Mouse (Mus musculus): Measurements from ENCODE around the gene Hist1h2ac. TPM values are rescaled to one million over a fixed set of nuclear protein-coding genes. Genes with fewer than 3 reads are reported as not detected.
"Not testable (repeated sequence)": the region's sequence is repeated elsewhere in the genome, so short reads cannot be mapped to it uniquely, and the experiment has no call there.

The Hist1h2ac gene
- polyA plus RNA-seq, 1 experiment from 2014 or later: 1.1 TPM

DNA sequence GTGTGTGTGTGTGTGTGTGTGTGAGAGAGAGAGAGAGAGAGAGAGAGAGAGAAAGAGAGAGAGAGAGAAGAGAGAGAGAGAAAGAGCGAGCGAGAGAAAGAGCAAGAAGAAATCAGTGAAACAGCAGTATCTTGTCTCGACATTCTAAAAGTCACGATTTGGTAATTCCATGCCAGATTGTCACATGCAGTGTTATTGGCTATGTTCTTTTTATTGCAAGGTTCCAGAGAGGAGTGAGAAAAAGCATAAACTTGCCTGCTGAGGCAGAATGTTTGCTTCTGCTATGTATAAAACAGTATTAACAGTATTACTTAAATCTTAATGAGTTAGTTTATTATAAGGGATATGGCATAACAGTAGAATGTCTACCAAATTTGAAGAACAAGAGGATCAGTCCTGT, 2.2 kb upstream of the Hist1h2ac start:
- Histone ChIP-seq H3K9me3 (replicated peaks) (no peaks in the 10 kb centered on the region), H3K4me1 (peaks cover 12% of the 10 kb centered on the region), H3K27ac (replicated peaks) (peak overlapping the region; percentile 96; the same call in 1 of the 2 replicates), H3K4me3 (replicated peaks) (peak overlapping the region; percentile 51), H3K27me3 (no peaks in the 10 kb centered on the region), H3K9ac (peak overlapping the region; percentile 62; the same call in 1 of the 2 replicates), H3K4me2 (replicated peaks) (peak overlapping the region; percentile 72), H3K36me3 (no peaks in the 10 kb centered on the region)
- WGBS: 23% methylated on average over 4 of the region's 4 CpGs
- no peak for ATAC-seq (ENCODE audit: insufficient number of reproducible peaks, low FRiP score, low TSS enrichment, low read depth)

DNA sequence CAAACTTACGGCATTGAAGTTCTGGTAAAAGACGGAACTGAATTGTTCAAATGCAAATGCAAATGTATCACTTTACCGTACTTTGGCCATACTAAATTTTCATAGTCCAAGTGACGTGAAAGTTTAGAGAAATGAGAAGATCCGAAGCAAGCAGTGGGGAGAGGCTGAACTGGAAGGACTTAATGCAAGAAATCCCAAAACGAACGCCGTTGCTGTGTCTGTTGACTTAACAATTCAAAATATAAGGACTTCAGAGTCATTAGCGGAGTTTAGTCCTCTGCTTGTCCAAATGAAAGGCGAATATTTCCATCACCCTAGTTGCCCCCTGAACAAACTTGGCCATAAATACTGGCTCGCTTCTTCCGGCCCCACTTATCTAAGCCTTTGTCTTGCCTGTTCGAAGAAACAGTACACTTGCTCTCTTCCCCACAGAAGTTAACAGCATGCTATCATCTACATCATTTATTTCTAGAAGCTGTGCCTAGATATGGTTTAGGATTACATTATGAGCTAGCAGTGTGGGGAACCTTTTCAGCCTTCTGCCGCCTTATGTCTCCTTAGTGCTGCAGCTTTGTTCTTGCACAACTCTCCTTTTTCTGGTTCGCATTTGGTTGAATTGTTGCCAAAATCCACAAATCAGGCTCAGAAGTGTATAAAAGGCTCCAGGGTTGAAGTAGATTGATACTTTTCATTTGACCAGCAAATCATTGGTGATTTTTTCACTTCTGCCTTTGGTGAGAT, 1.5 kb upstream of the Hist1h2ac start:
- H3K9ac ChIP-seq: peak overlapping the region; percentile 62
- no peak for ATAC-seq (ENCODE audit: insufficient number of reproducible peaks, low FRiP score, low TSS enrichment, low read depth)
- peak overlapping the region; percentile 72 for H3K4me2 ChIP-seq (replicated peaks)
- H3K9me3 ChIP-seq (replicated peaks): no peaks in the 10 kb centered on the region
- no peaks in the 10 kb centered on the region for H3K27me3 ChIP-seq
- H3K27ac ChIP-seq (replicated peaks): peak overlapping the region; percentile 96
- WGBS: 5% methylated on average over 15 of the region's 15 CpGs
- H3K36me3 ChIP-seq: no peaks in the 10 kb centered on the region
- H3K4me3 ChIP-seq (replicated peaks): peak overlapping the region; percentile 51
- H3K4me1 ChIP-seq: peaks cover 12% of the 10 kb centered on the region

DNA sequence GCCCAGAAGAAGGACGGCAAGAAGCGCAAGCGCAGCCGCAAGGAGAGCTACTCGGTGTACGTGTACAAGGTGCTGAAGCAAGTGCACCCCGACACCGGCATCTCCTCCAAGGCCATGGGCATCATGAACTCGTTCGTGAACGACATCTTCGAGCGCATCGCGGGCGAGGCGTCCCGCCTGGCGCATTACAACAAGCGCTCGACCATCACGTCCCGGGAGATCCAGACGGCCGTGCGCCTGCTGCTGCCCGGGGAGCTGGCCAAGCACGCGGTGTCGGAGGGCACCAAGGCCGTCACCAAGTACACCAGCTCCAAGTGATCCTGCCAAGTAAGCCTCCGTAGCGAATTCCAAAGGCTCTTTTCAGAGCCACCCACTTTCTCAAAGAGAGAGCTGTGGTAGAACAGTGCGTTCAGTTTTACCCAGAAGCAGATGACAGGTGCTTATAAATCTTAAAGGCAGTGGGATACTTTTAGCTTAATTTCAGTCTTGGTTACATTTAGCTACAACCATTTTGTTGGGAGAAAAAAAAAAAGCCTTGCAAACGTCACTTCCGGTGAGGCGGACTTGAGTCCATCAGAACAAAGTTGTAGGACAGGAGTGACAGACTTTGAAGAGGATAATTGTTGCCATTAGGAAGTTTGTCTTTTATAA, 672 bp upstream of the Hist1h2ac start:
- H3K4me2 ChIP-seq (replicated peaks): peak overlapping the region; percentile 72
- peak overlapping the region; percentile 96 for H3K27ac ChIP-seq (replicated peaks)
- not testable (repeated sequence) for H3K36me3 ChIP-seq; H3K9me3 ChIP-seq (replicated peaks); H3K27me3 ChIP-seq; ATAC-seq (ENCODE audit: insufficient number of reproducible peaks, low FRiP score, low TSS enrichment, low read depth)
- peaks cover 12% of the 10 kb centered on the region for H3K4me1 ChIP-seq
- peak overlapping the region; percentile 51 for H3K4me3 ChIP-seq (replicated peaks)
- H3K9ac ChIP-seq: peak overlapping the region; percentile 62
- WGBS: 0% methylated on average over 18 of the region's 37 CpGs

DNA sequence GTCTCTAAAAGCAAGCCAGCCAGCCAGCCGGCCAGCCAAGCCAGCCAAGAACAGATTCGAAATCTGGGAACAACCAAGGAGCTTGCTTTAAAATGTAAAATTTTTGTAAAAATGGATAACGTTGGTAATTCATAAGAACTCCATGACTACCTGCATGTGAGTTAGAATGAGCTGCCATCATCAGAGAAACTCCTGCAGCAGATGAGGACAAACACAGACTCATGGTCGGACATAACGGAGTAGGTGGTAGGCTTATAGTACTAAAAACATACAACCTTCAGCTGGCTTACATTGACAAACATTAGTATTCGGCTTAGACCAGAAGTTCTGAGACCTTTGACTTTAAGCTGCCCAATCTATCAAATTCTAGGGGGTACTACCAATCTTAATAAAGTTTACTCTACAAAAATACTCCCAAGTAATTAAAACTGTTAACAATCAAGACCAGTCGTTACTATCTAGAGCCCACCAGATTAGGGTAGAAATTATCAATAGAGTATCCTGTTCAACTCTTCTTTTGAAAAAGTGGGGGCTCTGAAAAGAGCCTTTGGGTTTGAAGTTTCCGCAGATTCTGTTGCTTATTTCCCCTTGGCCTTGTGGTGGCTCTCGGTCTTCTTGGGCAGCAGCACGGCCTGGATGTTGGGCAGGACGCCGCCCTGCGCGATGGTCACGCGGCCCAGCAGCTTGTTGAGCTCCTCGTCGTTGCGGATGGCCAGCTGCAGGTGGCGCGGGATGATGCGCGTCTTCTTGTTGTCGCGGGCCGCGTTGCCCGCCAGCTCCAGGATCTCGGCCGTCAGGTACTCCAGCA, 597 bp downstream of the Hist1h2ac start:
- ATAC-seq (ENCODE audit: insufficient number of reproducible peaks, low FRiP score, low TSS enrichment, low read depth): peak; percentile 12; the same call in 1 of the 2 replicates
- Histone ChIP-seq H3K27ac (replicated peaks) (peak overlapping the region; percentile 94), H3K4me3 (replicated peaks) (peak overlapping the region; percentile 51), H3K9ac (peak overlapping the region; percentile 35; the same call in 1 of the 2 replicates), H3K4me1 (peaks cover 12% of the 10 kb centered on the region), H3K4me2 (replicated peaks) (peak overlapping the region; percentile 50)
- WGBS: 8% methylated on average over 16 of the region's 30 CpGs
- not testable (repeated sequence) for H3K27me3 ChIP-seq; H3K36me3 ChIP-seq; H3K9me3 ChIP-seq (replicated peaks)

DNA sequence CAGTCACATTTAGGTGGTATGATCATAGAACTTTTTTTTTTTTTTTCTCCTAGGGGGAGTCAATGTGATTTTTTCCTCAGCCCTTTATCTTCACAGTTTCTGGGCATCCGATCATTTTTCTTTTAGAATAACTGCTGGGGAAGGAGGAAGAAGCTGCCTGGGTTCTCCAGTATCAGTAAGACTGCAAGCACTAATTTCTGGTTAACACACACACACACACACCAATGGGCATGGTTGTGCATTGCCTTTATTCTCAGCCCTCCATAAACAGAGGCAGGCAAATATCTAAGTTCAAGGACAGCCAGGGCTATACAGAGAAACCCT, 1.2 kb downstream of the Hist1h2ac start:
- ATAC-seq (ENCODE audit: insufficient number of reproducible peaks, low FRiP score, low TSS enrichment, low read depth): no peak
- Histone ChIP-seq H3K9me3 (replicated peaks) (no peaks in the 10 kb centered on the region), H3K27ac (replicated peaks) (peak overlapping the region; percentile 94), H3K9ac (0 out of 2 replicates have a peak overlapping the region, but pooled peaks have one; percentile 35), H3K36me3 (no peaks in the 10 kb centered on the region), H3K4me2 (replicated peaks) (peak overlapping the region; percentile 50), H3K27me3 (no peaks in the 10 kb centered on the region), H3K4me3 (replicated peaks) (peak overlapping the region; percentile 51), H3K4me1 (peaks cover 12% of the 10 kb centered on the region)
- WGBS: 64% methylated on average over 1 of the region's 1 CpGs

DNA sequence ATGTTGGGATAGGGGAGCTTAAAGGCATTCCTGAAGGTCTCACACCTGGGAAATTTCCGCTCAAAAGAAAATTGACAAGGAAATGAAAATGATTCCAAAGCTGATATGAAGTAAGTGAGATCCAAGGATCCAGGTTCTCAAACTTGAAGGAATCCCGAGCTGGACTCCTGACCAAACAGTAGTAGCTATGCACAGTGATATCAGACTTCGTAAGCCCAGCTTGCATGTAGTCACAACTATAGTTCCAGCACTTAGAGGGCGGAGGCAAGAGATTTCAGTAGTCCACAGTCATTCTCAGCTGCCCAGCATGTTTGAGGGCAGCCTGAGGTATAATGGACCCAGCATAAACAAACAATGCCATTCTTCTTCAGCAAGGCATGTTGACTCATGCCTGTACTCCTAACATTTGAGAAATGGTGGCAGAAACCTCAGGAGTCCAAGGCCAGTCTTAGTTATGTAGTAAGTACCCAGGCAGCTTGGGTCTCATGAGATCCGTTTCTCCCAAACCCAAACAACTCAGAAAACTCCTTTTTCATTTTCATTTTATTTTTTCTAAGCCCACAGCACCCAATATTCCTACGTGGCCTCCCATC, 1.7 kb downstream of the Hist1h2ac start:
- Histone ChIP-seq H3K4me1 (peaks cover 12% of the 10 kb centered on the region), H3K36me3 (no peaks in the 10 kb centered on the region), H3K27ac (replicated peaks) (no peak overlapping the region), H3K4me3 (replicated peaks) (no peak overlapping the region), H3K9ac (no peak overlapping the region), H3K9me3 (replicated peaks) (no peaks in the 10 kb centered on the region), H3K27me3 (no peaks in the 10 kb centered on the region), H3K4me2 (replicated peaks) (no peak overlapping the region)
- 81% methylated on average over 6 of the region's 6 CpGs for WGBS
- no peak for ATAC-seq (ENCODE audit: insufficient number of reproducible peaks, low FRiP score, low TSS enrichment, low read depth)

DNA sequence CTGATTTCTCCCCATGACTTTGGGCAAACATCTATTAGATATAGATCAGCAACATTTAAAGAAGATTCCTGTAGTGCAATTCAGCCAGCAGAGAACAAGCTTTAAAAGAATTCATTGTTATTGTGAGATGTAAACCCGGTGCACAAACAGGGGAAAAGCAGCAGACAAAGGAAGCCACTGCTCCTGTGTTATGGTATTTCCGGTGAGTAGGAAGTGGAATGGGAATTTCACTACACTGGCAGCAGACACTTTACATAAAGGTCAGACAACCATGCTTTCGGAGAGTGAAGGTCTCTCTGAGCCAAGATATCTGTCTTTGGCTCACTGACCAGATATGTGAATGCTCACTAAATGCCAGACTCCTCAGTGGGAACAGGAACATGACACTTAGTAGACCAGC, 21.2 kb downstream of the Hist1h2ac start:
- H3K4me2 ChIP-seq (replicated peaks): no peak overlapping the region
- no peaks in the 10 kb centered on the region for H3K36me3 ChIP-seq
- no peak overlapping the region for H3K27ac ChIP-seq (replicated peaks)
- 68% methylated on average over 3 of the region's 3 CpGs for WGBS
- no peaks in the 10 kb centered on the region for H3K27me3 ChIP-seq
- ATAC-seq (ENCODE audit: insufficient number of reproducible peaks, low FRiP score, low TSS enrichment, low read depth): no peak
- no peaks in the 10 kb centered on the region for H3K9me3 ChIP-seq (replicated peaks)
- H3K4me3 ChIP-seq (replicated peaks): no peak overlapping the region
- H3K9ac ChIP-seq: no peak overlapping the region
- no peaks in the 10 kb centered on the region for H3K4me1 ChIP-seq

DNA sequence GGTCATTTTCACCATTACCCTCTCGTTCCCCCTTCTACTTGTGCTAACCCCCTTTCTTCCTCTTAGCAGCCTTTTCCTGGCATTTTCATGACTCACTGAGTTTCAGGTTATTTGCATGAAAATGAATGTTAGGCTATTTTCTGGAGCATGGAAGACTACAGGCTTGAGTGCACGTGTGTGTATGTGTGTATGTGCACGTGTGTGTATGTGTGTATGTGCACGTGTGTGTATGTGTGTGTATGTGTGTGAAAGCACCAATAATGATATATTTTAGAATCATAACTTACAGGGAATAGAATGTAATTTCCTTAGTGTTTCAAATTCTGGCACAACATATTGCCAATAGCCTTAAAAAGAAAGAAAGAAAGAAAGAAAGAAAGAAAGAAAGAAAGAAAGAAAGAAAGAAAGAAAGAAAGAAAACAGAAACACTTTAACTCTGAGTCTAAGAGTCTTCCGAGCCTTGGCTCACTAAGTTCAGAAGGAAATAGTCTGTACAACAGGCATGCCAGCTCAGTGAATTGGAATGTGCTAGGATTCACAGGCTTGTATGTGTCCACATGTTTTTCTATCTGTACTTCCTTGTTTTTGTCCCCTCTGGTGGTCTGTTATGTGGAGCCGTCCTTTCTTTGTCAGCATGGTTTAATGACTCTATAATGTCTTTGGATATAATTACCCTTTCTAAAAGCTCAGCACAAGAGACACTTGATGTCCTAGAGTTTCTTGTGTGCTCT, 23.9 kb downstream of the Hist1h2ac start:
- H3K4me3 ChIP-seq (replicated peaks): no peak overlapping the region
- no peaks in the 10 kb centered on the region for H3K27me3 ChIP-seq
- H3K4me1 ChIP-seq: no peaks in the 10 kb centered on the region
- 67% methylated on average over 6 of the region's 6 CpGs for WGBS
- no peak for ATAC-seq (ENCODE audit: insufficient number of reproducible peaks, low FRiP score, low TSS enrichment, low read depth)
- H3K27ac ChIP-seq (replicated peaks): no peak overlapping the region
- no peaks in the 10 kb centered on the region for H3K9me3 ChIP-seq (replicated peaks)
- H3K4me2 ChIP-seq (replicated peaks): no peak overlapping the region
- no peaks in the 10 kb centered on the region for H3K36me3 ChIP-seq
- H3K9ac ChIP-seq: no peak overlapping the region

Data from embryonic facial prominence, embryonic 15.5 days (tissue).